Mouse (Mus musculus) erythroblast, adult 5-6 weeks (primary cell): Measurements from ENCODE around the gene 4930596D02Rik. TPM values are rescaled to one million over a fixed set of nuclear protein-coding genes. Genes with fewer than 3 reads are reported as not detected.

ENCODE experiments used
- ATAC-seq: replicated peaks from 2 replicates; pipeline ENCODE4 v1.8.0; 2016; ENCODE audit warnings: moderate number of reproducible peaks, mild to moderate bottlenecking, moderate TSS enrichment, inconsistent platforms; ENCODE audit not compliant: poor library complexity, low FRiP score, severe bottlenecking
- total RNA-seq, 2 experiments: library from RNA; stranded (forward) in 1 of 2; stranded (reverse) in 1 of 2; fragments of 150-400 nt in 1 of 2; fragments of 200-764, 138-1000 nt in 1 of 2; gene quantifications; 2 replicates each; pipeline versions ENCODE4 v1.2.3 to v1.2.4; 2015 to 2017; ENCODE audit warnings: low replicate concordance in 2 of 2

4930596D02Rik gene
- total RNA-seq (2015; ENCODE audit: low replicate concordance) (not detected in 2 replicates), total RNA-seq (2017; ENCODE audit: low replicate concordance) (not detected in 2 replicates)

GRCm38 (mm10) chr14:35811878-35812277 lies at the start of gene 4930596D02Rik:
4930596D02Rik (minus strand) TSS chr14:35811978.
- ATAC-seq: no peak

- ATAC-seq: no peak
Observed at GRCm38 (mm10) chr14:35853254-35853653, 41.5 kb upstream of the 4930596D02Rik start.

- ATAC-seq: no peak
Observed at GRCm38 (mm10) chr14:35845271-35845670, 33.5 kb upstream of the 4930596D02Rik start.

- no peak for ATAC-seq
Observed at GRCm38 (mm10) chr14:35842111-35842721, 30.4 kb upstream of the 4930596D02Rik start.

- ATAC-seq: no peak
Observed at GRCm38 (mm10) chr14:35792656-35793213, 19.0 kb downstream of the 4930596D02Rik start.

GRCm38 (mm10) chr14:35780033-35780432 lies 31.7 kb downstream of the 4930596D02Rik start:
- no peak for ATAC-seq

GRCm38 (mm10) chr14:35773306-35773705 lies 38.5 kb downstream of the 4930596D02Rik start:
- ATAC-seq: no peak
